Mouse (Mus musculus) erythroblast, embryonic 14.5 days (primary cell): ENCODE data around the gene Med21.

Experiments
- GATA1 ChIP-seq: IDR thresholded peaks from 2 replicates; pipeline ENCODE4 v1.6.1; 2012; ENCODE audit warnings: low read length, inconsistent platforms, mixed read lengths
- TAL1 ChIP-seq: IDR thresholded peaks from 3 replicates; pipeline ENCODE4 v1.6.1; 2012; ENCODE audit warnings: low read length, inconsistent platforms, mixed read lengths

DNA sequence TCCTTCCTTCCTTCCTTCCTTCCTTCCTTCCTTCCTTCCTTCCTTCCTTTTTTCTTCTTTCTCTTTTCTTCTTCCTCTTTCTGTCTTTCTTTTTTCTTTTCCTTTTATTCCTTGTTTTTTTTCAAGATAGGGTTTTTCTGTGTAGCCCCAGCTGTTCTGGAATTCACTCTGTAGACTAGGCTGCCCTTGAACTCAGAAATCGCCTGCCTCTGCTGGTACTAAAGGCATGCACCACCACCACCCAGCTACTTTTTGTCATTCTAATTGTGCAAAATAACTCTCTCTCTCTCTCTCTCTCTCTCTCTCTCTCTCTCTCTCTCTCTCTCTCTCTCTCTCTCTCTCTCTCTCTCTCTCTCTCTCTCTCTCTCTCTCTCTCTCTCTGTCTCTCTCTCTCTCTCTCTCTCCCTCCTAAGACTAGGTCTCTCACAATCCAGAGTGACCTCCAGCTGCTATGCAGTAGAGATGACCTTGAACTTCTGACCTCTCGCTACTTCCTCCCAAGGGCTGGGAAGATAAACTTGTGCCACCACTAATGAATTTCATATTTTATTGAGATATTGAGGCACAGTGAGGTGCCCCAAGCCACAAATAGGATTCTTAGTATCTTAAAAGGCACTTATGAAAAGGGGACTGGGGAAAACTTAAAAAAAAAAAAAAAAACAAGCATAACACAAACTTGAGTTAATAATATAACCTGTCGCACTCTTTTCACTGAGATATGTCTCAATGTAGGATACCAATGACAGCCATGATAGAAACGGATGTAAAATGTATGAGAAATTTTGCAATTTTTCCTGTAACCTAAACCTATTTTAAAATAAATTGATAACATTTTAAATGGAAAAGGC lies 7.4 kb upstream of the Med21 start:
- no peak for TF ChIP-seq GATA1
- TF ChIP-seq TAL1, result no peak
